Mouse (Mus musculus) stomach, postnatal 0 days (tissue): ENCODE data around the gene Kncn. TPM values are rescaled to one million over a fixed set of nuclear protein-coding genes. Genes with fewer than 3 reads are reported as not detected.

Experiments used
- ATAC-seq: fragments of 200-750 bp; cut with Nextera tagmentation; 2 replicates; pipeline ENCODE4 v1.8.0; 2017; ENCODE audit not compliant: low FRiP score, low TSS enrichment
- DNase-seq: peaks from one replicate; pipeline ENCODE4 v3.0.0-alpha.2; 2016; ENCODE audit warnings: low spot score
- H3K27ac ChIP-seq: fragments of 300-500 bp; sonication (generic); replicated peaks from 2 replicates; pipeline ENCODE4 v1.5.1; 2014; ENCODE audit warnings: mild to moderate bottlenecking, control low read depth
- H3K27me3 ChIP-seq: fragments of 300-500 bp; sonication (generic); 2 replicates; pipeline ENCODE4 v1.6.1; 2014; ENCODE audit warnings: low read length; ENCODE audit not compliant: control insufficient read depth, insufficient read depth
- H3K36me3 ChIP-seq: fragments of 300-500 bp; sonication (generic); 2 replicates; pipeline ENCODE4 v1.6.1; 2014; ENCODE audit warnings: low read length, mixed read lengths; ENCODE audit not compliant: control insufficient read depth, insufficient read depth
- H3K4me1 ChIP-seq: fragments of 300-500 bp; sonication (generic); replicated peaks from 2 replicates; pipeline ENCODE4 v1.6.1; 2014; ENCODE audit warnings: antibody characterized with exemption; ENCODE audit not compliant: control insufficient read depth, insufficient read depth
- H3K4me2 ChIP-seq: fragments of 300-500 bp; sonication (generic); replicated peaks from 2 replicates; pipeline ENCODE4 v1.6.1; 2014; ENCODE audit warnings: low read depth, mild to moderate bottlenecking, control low read depth, moderate library complexity
- H3K4me3 ChIP-seq: fragments of 300-500 bp; sonication (generic); 2 replicates; pipeline ENCODE4 v1.5.1; 2014; ENCODE audit warnings: low read depth, low read length, control low read depth
- H3K9ac ChIP-seq: fragments of 300-500 bp; sonication (generic); 2 replicates; pipeline ENCODE4 v1.6.1; 2014; ENCODE audit warnings: mild to moderate bottlenecking, low read length, control low read depth, mixed read lengths
- H3K9me3 ChIP-seq: fragments of 300-500 bp; sonication (generic); 2 replicates; pipeline ENCODE4 v1.6.1; 2016; ENCODE audit warnings: low read length; ENCODE audit not compliant: control insufficient read depth
- CTCF ChIP-seq: IDR thresholded peaks from 2 replicates; pipeline ENCODE4 v1.5.1; 2016; ENCODE audit warnings: antibody characterized with exemption, low read depth, mild to moderate bottlenecking, moderate library complexity
- EP300 ChIP-seq: optimal IDR thresholded peaks from 2 replicates; pipeline ENCODE3; 2016; ENCODE audit warnings: antibody characterized with exemption
- WGBS: fragments of 180-500 bp; shearing (Covaris S2); extraction: QIAGEN DNeasy Blood & Tissue Kit; methylation state at CpG from one replicate; pipeline ENCODE4 v1.1.7; 2014; 5-methylcytosine and 5-hydroxymethylcytosine counted together
- polyA plus RNA-seq: library from polyadenylated mRNA; unstranded; fragments of >200 nt; fragmentation: Nextera tagmentation; extraction: Ambion mirVana; gene quantifications from 2 replicates; pipeline ENCODE4 v1.2.1, GENCODE M21; 2015

The Kncn gene
- polyA plus RNA-seq, 1 experiment from 2014 or later: not detected

DNA sequence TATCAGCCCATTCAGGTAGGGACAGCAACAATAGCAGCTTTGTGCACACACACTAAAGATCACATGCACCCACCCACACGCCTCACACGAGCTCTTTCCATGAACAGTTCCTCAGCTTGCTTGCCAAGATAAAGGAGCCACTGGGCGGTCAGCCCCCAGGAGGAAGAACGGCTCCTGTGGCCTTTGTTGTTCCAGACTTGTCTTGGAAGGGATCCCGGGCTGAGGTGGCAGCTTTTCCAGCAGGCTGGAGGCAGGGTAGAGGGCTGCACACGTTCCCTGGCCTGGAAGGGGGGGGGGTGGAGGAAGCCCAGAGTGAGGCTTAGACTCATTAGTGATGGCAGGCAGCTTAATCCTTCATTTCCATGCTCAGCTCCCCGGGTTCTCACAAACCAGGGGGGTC, 24.4 kb downstream of the Kncn start:
- 8% methylated on average over 7 of the region's 7 CpGs for WGBS
- Histone ChIP-seq H3K4me2 (no peak overlapping the region), H3K9me3 (no peaks in the 10 kb centered on the region), H3K9ac (no peak overlapping the region), H3K36me3 (no peaks in the 10 kb centered on the region), H3K4me3 (no peak overlapping the region), H3K27me3 (no peaks in the 10 kb centered on the region), H3K27ac (no peak overlapping the region), H3K4me1 (no peaks in the 10 kb centered on the region)
- ATAC-seq (peak; percentile 52; the same call in 1 of the 2 replicates), DNase-seq (peak; percentile 45)
- TF ChIP-seq CTCF (no peak), EP300 (no peak)

- H3K27ac ChIP-seq: no peak overlapping the region
- H3K4me1 ChIP-seq: no peaks in the 10 kb centered on the region
- H3K4me3 ChIP-seq: no peak overlapping the region
- DNase-seq (no peak), ATAC-seq (no peak)
- WGBS: 19% methylated on average over 4 of the region's 4 CpGs
- H3K9me3 ChIP-seq: no peaks in the 10 kb centered on the region
- no peak for TF ChIP-seq EP300
- no peak for TF ChIP-seq CTCF
- no peaks in the 10 kb centered on the region for H3K36me3 ChIP-seq
- no peak overlapping the region for H3K9ac ChIP-seq
- no peaks in the 10 kb centered on the region for H3K27me3 ChIP-seq
- no peak overlapping the region for H3K4me2 ChIP-seq
Observed at GRCm38 (mm10) chr4:115911586-115911985, 27.4 kb downstream of the Kncn start.

DNA sequence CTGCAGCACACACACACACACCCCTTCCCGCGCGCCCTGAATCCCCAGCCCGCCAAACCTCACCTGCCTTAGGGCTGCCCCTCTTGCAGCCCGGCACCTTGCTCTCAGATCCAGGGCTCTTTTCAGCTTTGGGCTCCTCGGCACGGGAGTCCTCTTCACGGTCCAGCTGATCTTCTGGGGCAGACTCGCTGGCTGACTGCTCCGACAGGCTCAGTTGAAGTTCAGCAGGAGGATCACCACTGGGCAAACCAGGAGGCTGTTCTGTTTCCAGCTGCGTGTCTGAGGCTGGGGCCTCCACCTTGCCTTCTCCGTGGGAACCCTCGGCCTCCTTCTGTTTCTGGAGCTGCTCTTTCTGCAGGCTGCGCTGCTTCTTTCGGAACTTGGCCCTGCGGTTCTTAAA, 35.7 kb downstream of the Kncn start:
- TF ChIP-seq CTCF: no peak
- TF ChIP-seq EP300: no peak
- H3K9me3 ChIP-seq: no peaks in the 10 kb centered on the region
- H3K4me2 ChIP-seq: no peak overlapping the region
- H3K4me3 ChIP-seq: no peak overlapping the region
- no peak overlapping the region for H3K9ac ChIP-seq
- ATAC-seq (no peak), DNase-seq (no peak)
- WGBS: 81% methylated on average over 16 of the region's 16 CpGs
- H3K27ac ChIP-seq: no peak overlapping the region
- H3K36me3 ChIP-seq: no peaks in the 10 kb centered on the region
- no peaks in the 10 kb centered on the region for H3K27me3 ChIP-seq
- H3K4me1 ChIP-seq: no peaks in the 10 kb centered on the region

GRCm38 (mm10) chr4:115922688-115923087, 38.5 kb downstream of the Kncn start:
- no peaks in the 10 kb centered on the region for H3K27me3 ChIP-seq
- DNase-seq: no peak

GRCm38 (mm10) chr4:115923262-115923880, 39.2 kb downstream of the Kncn start:
- Histone ChIP-seq H3K27me3 (no peaks in the 10 kb centered on the region; the same call in 1 of the 2 replicates), H3K9ac (no peak overlapping the region), H3K4me2 (no peak overlapping the region), H3K36me3 (no peaks in the 10 kb centered on the region), H3K9me3 (no peaks in the 10 kb centered on the region), H3K4me1 (no peaks in the 10 kb centered on the region), H3K4me3 (no peak overlapping the region), H3K27ac (no peak overlapping the region)
- DNase-seq (no peak), ATAC-seq (no peak)
- TF ChIP-seq CTCF (no peak), EP300 (no peak)
- 76% methylated on average over 16 of the region's 16 CpGs for WGBS

More at GRCm38 (mm10) chr4:115922688-115923087, 38.5 kb downstream of the Kncn start:
- no peak for ATAC-seq
- Histone ChIP-seq H3K4me1 (no peaks in the 10 kb centered on the region), H3K9ac (no peak overlapping the region), H3K36me3 (no peaks in the 10 kb centered on the region), H3K9me3 (no peaks in the 10 kb centered on the region), H3K4me3 (no peak overlapping the region), H3K4me2 (no peak overlapping the region), H3K27ac (no peak overlapping the region)
- 84% methylated on average over 5 of the region's 5 CpGs for WGBS
- no peak for TF ChIP-seq CTCF
- TF ChIP-seq EP300: no peak

DNA sequence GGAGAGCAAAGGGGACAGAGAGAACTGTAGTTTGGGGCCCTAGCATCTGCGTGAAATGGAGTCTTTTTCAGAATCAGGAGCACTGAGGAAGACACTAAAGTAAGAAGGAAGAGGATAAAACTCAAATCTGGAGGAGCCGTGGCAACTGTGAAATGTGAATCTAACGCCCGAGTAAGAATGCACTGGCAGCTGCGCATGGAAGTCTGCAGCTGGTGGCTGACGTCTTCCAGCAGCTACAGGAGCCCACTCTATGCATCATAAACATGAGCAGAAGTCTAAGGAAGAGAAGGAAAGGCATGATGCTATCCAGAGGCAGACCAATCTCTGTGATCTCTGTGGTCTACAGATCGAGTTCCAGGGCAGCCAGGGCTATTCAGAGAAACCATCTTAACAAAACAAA, 43.4 kb downstream of the Kncn start:
- WGBS: 49% methylated on average over 7 of the region's 7 CpGs
- H3K4me2 ChIP-seq: no peak overlapping the region
- no peak overlapping the region for H3K9ac ChIP-seq
- H3K27ac ChIP-seq: no peak overlapping the region
- DNase-seq: no peak
- H3K4me3 ChIP-seq: no peak overlapping the region
- H3K36me3 ChIP-seq: no peaks in the 10 kb centered on the region
- no peaks in the 10 kb centered on the region for H3K9me3 ChIP-seq
- ATAC-seq: no peak
- H3K4me1 ChIP-seq: no peaks in the 10 kb centered on the region
- H3K27me3 ChIP-seq: peaks cover 11% of the 10 kb centered on the region
- TF ChIP-seq EP300: no peak
- no peak for TF ChIP-seq CTCF
